ENCODE assay signal across 8 mouse cellular contexts in the genomic region with DNA sequence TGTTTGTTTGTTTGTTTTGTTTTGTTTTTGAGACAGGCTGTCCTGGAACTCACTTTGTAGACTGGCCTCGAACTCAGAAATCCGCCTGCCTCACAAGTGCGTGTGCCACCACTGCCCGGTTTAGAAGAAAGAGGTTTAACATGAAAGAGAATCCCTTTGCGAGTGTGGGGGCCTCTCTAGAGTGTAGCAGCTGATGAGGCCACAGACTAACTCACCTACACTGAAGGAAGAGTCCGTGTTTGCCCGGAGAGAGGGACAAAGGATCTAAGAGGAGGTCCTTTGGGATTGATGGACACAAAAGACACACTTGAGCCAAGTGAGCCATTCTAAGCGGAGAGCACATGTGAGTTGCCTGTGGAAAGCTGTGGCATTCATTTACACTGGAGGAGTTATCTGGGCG. TPM values are rescaled to one million over a fixed set of nuclear protein-coding genes. Genes with fewer than 3 reads are reported as not detected.
A peak's percentile ranks its signal among the peaks of the same experiment; 100 is the strongest.
DNase-seq lines count a peak whose midpoint lies in the region; ATAC-seq and TF ChIP-seq lines count a peak whose summit lies in the region.

No protein-coding gene starts in this region.

- no peaks in the 10 kb centered on the region for H3K36me3 ChIP-seq in midbrain, embryonic 12.5 days
- H3K36me3 ChIP-seq in midbrain, postnatal 0 days (ENCODE audit: insufficient read depth, low read length), result peaks cover 2% of the 10 kb centered on the region
- H3K36me3 ChIP-seq in limb, embryonic 10.5 days, result peaks cover 2% of the 10 kb centered on the region; the same call in 1 of the 2 replicates
- no peaks in the 10 kb centered on the region for H3K36me3 ChIP-seq in stomach, embryonic 15.5 days

- 0 out of 2 replicates have a peak, but pooled peaks have one; percentile 8 for ATAC-seq in frontal cortex, adult (ENCODE audit: low TSS enrichment)
- no peak for ATAC-seq in midbrain, embryonic 12.5 days (ENCODE audit: low FRiP score, low read depth)
- no peak for ATAC-seq in midbrain, postnatal 0 days (ENCODE audit: low FRiP score)
- ATAC-seq in stomach, embryonic 15.5 days (ENCODE audit: insufficient read depth, low FRiP score, low read depth), result no peak

- no peak overlapping the region for H3K4me3 ChIP-seq in midbrain, embryonic 12.5 days
- H3K4me3 ChIP-seq in midbrain, postnatal 0 days (ENCODE audit: low read depth, low read length), result no peak overlapping the region
- peak overlapping the region; percentile 47 for H3K4me3 ChIP-seq in limb, embryonic 10.5 days
- no peak overlapping the region for H3K4me3 ChIP-seq in stomach, embryonic 15.5 days (replicated peaks)

- peaks cover 22% of the 10 kb centered on the region for H3K4me1 ChIP-seq in midbrain, embryonic 12.5 days
- peaks cover 13% of the 10 kb centered on the region for H3K4me1 ChIP-seq in midbrain, postnatal 0 days (ENCODE audit: insufficient read depth, low read length)
- H3K4me1 ChIP-seq in limb, embryonic 10.5 days, result peaks cover 50% of the 10 kb centered on the region
- peaks cover 26% of the 10 kb centered on the region for H3K4me1 ChIP-seq in stomach, embryonic 15.5 days

- WGBS in midbrain, embryonic 12.5 days, result 15% methylated on average over 9 of the region's 9 CpGs
- WGBS in midbrain, postnatal 0 days, result 23% methylated on average over 9 of the region's 9 CpGs
- WGBS in limb, embryonic 10.5 days, result 26% methylated on average over 9 of the region's 9 CpGs
- 32% methylated on average over 9 of the region's 9 CpGs for WGBS in stomach, embryonic 15.5 days

- no peaks in the 10 kb centered on the region for H3K9me3 ChIP-seq in midbrain, embryonic 12.5 days
- no peaks in the 10 kb centered on the region for H3K9me3 ChIP-seq in midbrain, postnatal 0 days (ENCODE audit: low read length)
- H3K9me3 ChIP-seq in limb, embryonic 10.5 days (replicated peaks), result no peaks in the 10 kb centered on the region
- no peaks in the 10 kb centered on the region for H3K9me3 ChIP-seq in stomach, embryonic 15.5 days

- no peak for TF ChIP-seq CTCF in midbrain, postnatal 0 days (IDR thresholded peaks at IDR 0.05)

- no peak overlapping the region for H3K27ac ChIP-seq in midbrain, embryonic 12.5 days (replicated peaks)
- no peak overlapping the region for H3K27ac ChIP-seq in midbrain, postnatal 0 days (ENCODE audit: low read depth, low read length)
- H3K27ac ChIP-seq in limb, embryonic 10.5 days, result no peak overlapping the region
- no peak overlapping the region for H3K27ac ChIP-seq in stomach, embryonic 15.5 days

- H3K4me2 ChIP-seq in midbrain, embryonic 12.5 days (replicated peaks), result 0 out of 2 replicates have a peak overlapping the region, but pooled peaks have one; percentile 45
- no peak overlapping the region for H3K4me2 ChIP-seq in midbrain, postnatal 0 days (ENCODE audit: low read depth, low read length, poor library complexity, severe bottlenecking)
- H3K4me2 ChIP-seq in stomach, embryonic 15.5 days, result peak overlapping the region; percentile 57; the same call in 1 of the 2 replicates

- DNase-seq in frontal cortex, postnatal 10 days (ENCODE audit: low spot score in 2 of 2), result no peak
- DNase-seq in midbrain, postnatal 0 days (ENCODE audit: low spot score), result no peak
- DNase-seq in limb, embryonic 10.5 days (ENCODE audit: low spot score), result no peak
- DNase-seq in right cerebral cortex, adult 2 months (ENCODE audit: low spot score in 2 of 2), result no peak
- DNase-seq in kidney, postnatal 4 days, result no peak

- no peak overlapping the region for H3K9ac ChIP-seq in midbrain, embryonic 12.5 days (replicated peaks)
- no peak overlapping the region for H3K9ac ChIP-seq in midbrain, postnatal 0 days (replicated peaks; ENCODE audit: low read length, poor library complexity, severe bottlenecking)
- H3K9ac ChIP-seq in stomach, embryonic 15.5 days, result no peak overlapping the region

- H3K27me3 ChIP-seq in midbrain, embryonic 12.5 days, result peaks cover 81% of the 10 kb centered on the region
- peaks cover 38% of the 10 kb centered on the region for H3K27me3 ChIP-seq in midbrain, postnatal 0 days (ENCODE audit: insufficient read depth, low read length)
- H3K27me3 ChIP-seq in limb, embryonic 10.5 days (ENCODE audit: low read depth, poor library complexity, severe bottlenecking), result peaks cover 72% of the 10 kb centered on the region
- H3K27me3 ChIP-seq in stomach, embryonic 15.5 days (replicated peaks), result peaks cover 56% of the 10 kb centered on the region

RNA-seq across cellular contexts. Expression of gene Slc26a10, which starts 3.2 kb away (rescaled TPM):
- 0.89 and 1.1 TPM in 2 replicates for polyA plus RNA-seq in midbrain, embryonic 12.5 days (2016; fragmentation: Nextera tagmentation; extraction: Ambion mirVana)
- total RNA-seq in midbrain, postnatal 0 days (2014; rRNA removed), result 0.05 TPM in 2 replicates
- 0.80 TPM in 2 replicates for polyA plus RNA-seq in midbrain, postnatal 0 days (2015; fragmentation: Nextera tagmentation; extraction: Ambion mirVana)
- polyA plus RNA-seq in limb, embryonic 10.5 days (2016; fragmentation: Nextera tagmentation; extraction: Ambion mirVana), result 3.4 and 4.1 TPM in 2 replicates
- polyA plus RNA-seq in stomach, embryonic 15.5 days (2015; fragmentation: Nextera tagmentation; extraction: Ambion mirVana), result 1.1 and 1.3 TPM in 2 replicates

RNA-seq across cellular contexts. Expression of gene B4galnt1, which starts 12.2 kb away (rescaled TPM):
- 15.2 and 17.7 TPM in 2 replicates for polyA plus RNA-seq in midbrain, embryonic 12.5 days (2016; fragmentation: Nextera tagmentation; extraction: Ambion mirVana)
- total RNA-seq in midbrain, postnatal 0 days (2014; rRNA removed), result 126 and 134 TPM in 2 replicates
- polyA plus RNA-seq in midbrain, postnatal 0 days (2015; fragmentation: Nextera tagmentation; extraction: Ambion mirVana), result 86.8 and 88.6 TPM in 2 replicates
- polyA plus RNA-seq in limb, embryonic 10.5 days (2016; fragmentation: Nextera tagmentation; extraction: Ambion mirVana), result 2.8 and 3.4 TPM in 2 replicates
- polyA plus RNA-seq in stomach, embryonic 15.5 days (2015; fragmentation: Nextera tagmentation; extraction: Ambion mirVana), result 29.4 and 31.4 TPM in 2 replicates

RNA-seq across cellular contexts. Expression of gene Arhgef25, which starts 12.6 kb away (rescaled TPM):
- polyA plus RNA-seq in midbrain, embryonic 12.5 days (2016; fragmentation: Nextera tagmentation; extraction: Ambion mirVana), result 39.6 and 46.1 TPM in 2 replicates
- total RNA-seq in midbrain, postnatal 0 days (2014; rRNA removed), result 47.6 and 48.8 TPM in 2 replicates
- 13.5 and 15.4 TPM in 2 replicates for polyA plus RNA-seq in midbrain, postnatal 0 days (2015; fragmentation: Nextera tagmentation; extraction: Ambion mirVana)
- 25.8 and 36.3 TPM in 2 replicates for polyA plus RNA-seq in limb, embryonic 10.5 days (2016; fragmentation: Nextera tagmentation; extraction: Ambion mirVana)
- polyA plus RNA-seq in stomach, embryonic 15.5 days (2015; fragmentation: Nextera tagmentation; extraction: Ambion mirVana), result 65.9 and 69.9 TPM in 2 replicates

RNA-seq across cellular contexts. Expression of gene Dtx3, which starts 18.3 kb away (rescaled TPM):
- polyA plus RNA-seq in midbrain, embryonic 12.5 days (2016; fragmentation: Nextera tagmentation; extraction: Ambion mirVana), result 204 and 205 TPM in 2 replicates
- total RNA-seq in midbrain, postnatal 0 days (2014; rRNA removed), result 258 and 275 TPM in 2 replicates
- polyA plus RNA-seq in midbrain, postnatal 0 days (2015; fragmentation: Nextera tagmentation; extraction: Ambion mirVana), result 205 and 217 TPM in 2 replicates
- polyA plus RNA-seq in limb, embryonic 10.5 days (2016; fragmentation: Nextera tagmentation; extraction: Ambion mirVana), result 91.4 and 122 TPM in 2 replicates
- polyA plus RNA-seq in stomach, embryonic 15.5 days (2015; fragmentation: Nextera tagmentation; extraction: Ambion mirVana), result 90.4 and 106 TPM in 2 replicates

RNA-seq across cellular contexts. Expression of gene Pip4k2c, which starts 34.1 kb away (rescaled TPM):
- polyA plus RNA-seq in midbrain, embryonic 12.5 days (2016; fragmentation: Nextera tagmentation; extraction: Ambion mirVana), result 17.0 and 18.1 TPM in 2 replicates
- 17.0 and 18.3 TPM in 2 replicates for total RNA-seq in midbrain, postnatal 0 days (2014; rRNA removed)
- 14.5 and 15.1 TPM in 2 replicates for polyA plus RNA-seq in midbrain, postnatal 0 days (2015; fragmentation: Nextera tagmentation; extraction: Ambion mirVana)
- polyA plus RNA-seq in limb, embryonic 10.5 days (2016; fragmentation: Nextera tagmentation; extraction: Ambion mirVana), result 25.0 and 27.8 TPM in 2 replicates
- polyA plus RNA-seq in stomach, embryonic 15.5 days (2015; fragmentation: Nextera tagmentation; extraction: Ambion mirVana), result 29.9 and 32.3 TPM in 2 replicates
